Mouse (Mus musculus): ENCODE measurements at regions not wholly inside any gene's neighbourhood (a gene's known extent, or its start where the extent isn't known, plus 50 kb on each side); places are given as distances from the start of the nearest gene placed in this dataset.

GRCm38 (mm10) chr4:95213026-95213425 lies 161.0 kb upstream of the Jun start:
- TF ChIP-seq CTCF (IDR thresholded peaks at IDR 0.05; ENCODE audit: extremely low read depth, insufficient read length, insufficient replicate concordance, low read depth, low read length): no peak
- no peak for TF ChIP-seq POLR2A (IDR thresholded peaks at IDR 0.05; ENCODE audit: low read depth, low read length)
- H3K27me3 ChIP-seq (ENCODE audit: control insufficient read depth, insufficient read depth, low read length): no peaks in the 10 kb centered on the region
- peak overlapping the region; percentile 7; the same call in 1 of the 2 replicates for H3K27ac ChIP-seq (ENCODE audit: insufficient read depth, low read depth, low read length)
- H3K36me3 ChIP-seq (ENCODE audit: control insufficient read depth, insufficient read depth, low read length): no peaks in the 10 kb centered on the region
- H3K4me1 ChIP-seq (ENCODE audit: control insufficient read depth, insufficient read depth, insufficient read length, low read length): peaks cover 6% of the 10 kb centered on the region
- no peak overlapping the region for H3K4me3 ChIP-seq (ENCODE audit: low read depth, low read length)
- WGBS: 47% methylated on average over 3 of the region's 3 CpGs

GRCm38 (mm10) chr4:95214026-95214425 lies 162.0 kb upstream of the Jun start:
- over 99% methylated on average over 2 of the region's 2 CpGs for WGBS
- TF ChIP-seq POLR2A (IDR thresholded peaks at IDR 0.05; ENCODE audit: low read depth, low read length): no peak
- no peak for TF ChIP-seq CTCF (IDR thresholded peaks at IDR 0.05; ENCODE audit: extremely low read depth, insufficient read length, insufficient replicate concordance, low read depth, low read length)
- H3K27me3 ChIP-seq (ENCODE audit: control insufficient read depth, insufficient read depth, low read length): no peaks in the 10 kb centered on the region
- H3K27ac ChIP-seq (ENCODE audit: insufficient read depth, low read depth, low read length): no peak overlapping the region
- peaks cover 6% of the 10 kb centered on the region for H3K4me1 ChIP-seq (ENCODE audit: control insufficient read depth, insufficient read depth, insufficient read length, low read length)
- no peak overlapping the region for H3K4me3 ChIP-seq (ENCODE audit: low read depth, low read length)
- H3K36me3 ChIP-seq (ENCODE audit: control insufficient read depth, insufficient read depth, low read length): no peaks in the 10 kb centered on the region

- Histone ChIP-seq H3K27me3 (ENCODE audit: control insufficient read depth, insufficient read depth, low read length) (no peaks in the 10 kb centered on the region), H3K36me3 (ENCODE audit: control insufficient read depth, insufficient read depth, low read length) (no peaks in the 10 kb centered on the region), H3K4me3 (ENCODE audit: low read depth, low read length) (no peak overlapping the region), H3K27ac (ENCODE audit: insufficient read depth, low read depth, low read length) (no peak overlapping the region), H3K4me1 (ENCODE audit: control insufficient read depth, insufficient read depth, insufficient read length, low read length) (peaks cover 6% of the 10 kb centered on the region)
- TF ChIP-seq CTCF (IDR thresholded peaks at IDR 0.05; ENCODE audit: extremely low read depth, insufficient read length, insufficient replicate concordance, low read depth, low read length) (no peak), POLR2A (IDR thresholded peaks at IDR 0.05; ENCODE audit: low read depth, low read length) (no peak)
- WGBS: 80% methylated on average over 7 of the region's 7 CpGs
Observed at GRCm38 (mm10) chr4:95215187-95215586, 163.2 kb upstream of the Jun start.

GRCm38 (mm10) chr4:95230461-95230860 lies 178.4 kb upstream of the Jun start:
- Histone ChIP-seq H3K27ac (ENCODE audit: insufficient read depth, low read depth, low read length) (no peak overlapping the region), H3K27me3 (ENCODE audit: control insufficient read depth, insufficient read depth, low read length) (no peaks in the 10 kb centered on the region), H3K36me3 (ENCODE audit: control insufficient read depth, insufficient read depth, low read length) (no peaks in the 10 kb centered on the region), H3K4me1 (ENCODE audit: control insufficient read depth, insufficient read depth, insufficient read length, low read length) (peaks cover 3% of the 10 kb centered on the region; the same call in 1 of the 2 replicates), H3K4me3 (ENCODE audit: low read depth, low read length) (no peak overlapping the region)
- TF ChIP-seq POLR2A (IDR thresholded peaks at IDR 0.05; ENCODE audit: low read depth, low read length) (no peak), CTCF (IDR thresholded peaks at IDR 0.05; ENCODE audit: extremely low read depth, insufficient read length, insufficient replicate concordance, low read depth, low read length) (no peak)
- 81% methylated on average over 1 of the region's 1 CpGs for WGBS

GRCm38 (mm10) chr4:95233034-95233433 lies 181.0 kb upstream of the Jun start:
- Histone ChIP-seq H3K4me1 (ENCODE audit: control insufficient read depth, insufficient read depth, insufficient read length, low read length) (peaks cover 3% of the 10 kb centered on the region; the same call in 1 of the 2 replicates), H3K4me3 (ENCODE audit: low read depth, low read length) (no peak overlapping the region), H3K27ac (ENCODE audit: insufficient read depth, low read depth, low read length) (peak overlapping the region; percentile 17; the same call in 1 of the 2 replicates), H3K27me3 (ENCODE audit: control insufficient read depth, insufficient read depth, low read length) (no peaks in the 10 kb centered on the region), H3K36me3 (ENCODE audit: control insufficient read depth, insufficient read depth, low read length) (no peaks in the 10 kb centered on the region)
- TF ChIP-seq POLR2A (IDR thresholded peaks at IDR 0.05; ENCODE audit: low read depth, low read length): no peak
- no peak for TF ChIP-seq CTCF (IDR thresholded peaks at IDR 0.05; ENCODE audit: extremely low read depth, insufficient read length, insufficient replicate concordance, low read depth, low read length)

- peaks cover 3% of the 10 kb centered on the region; the same call in 1 of the 2 replicates for H3K4me1 ChIP-seq (ENCODE audit: control insufficient read depth, insufficient read depth, insufficient read length, low read length)
- 77% methylated on average over 2 of the region's 2 CpGs for WGBS
- no peak overlapping the region for H3K4me3 ChIP-seq (ENCODE audit: low read depth, low read length)
Observed at GRCm38 (mm10) chr4:95234030-95234555, 182.1 kb upstream of the Jun start.

GRCm38 (mm10) chr4:95247977-95248376 lies 196.0 kb upstream of the Jun start:
- no peaks in the 10 kb centered on the region for H3K36me3 ChIP-seq (ENCODE audit: control insufficient read depth, insufficient read depth, low read length)
- no peaks in the 10 kb centered on the region for H3K27me3 ChIP-seq (ENCODE audit: control insufficient read depth, insufficient read depth, low read length)
- no peak overlapping the region for H3K27ac ChIP-seq (ENCODE audit: insufficient read depth, low read depth, low read length)
- no peaks in the 10 kb centered on the region for H3K4me1 ChIP-seq (ENCODE audit: control insufficient read depth, insufficient read depth, insufficient read length, low read length)
- 41% methylated on average over 1 of the region's 1 CpGs for WGBS
- TF ChIP-seq POLR2A (IDR thresholded peaks at IDR 0.05; ENCODE audit: low read depth, low read length) (no peak), CTCF (IDR thresholded peaks at IDR 0.05; ENCODE audit: extremely low read depth, insufficient read length, insufficient replicate concordance, low read depth, low read length) (no peak)
- H3K4me3 ChIP-seq (ENCODE audit: low read depth, low read length): no peak overlapping the region

More at GRCm38 (mm10) chr4:95234030-95234555, 182.1 kb upstream of the Jun start:
- no peaks in the 10 kb centered on the region for H3K36me3 ChIP-seq (ENCODE audit: control insufficient read depth, insufficient read depth, low read length)
- TF ChIP-seq CTCF (IDR thresholded peaks at IDR 0.05; ENCODE audit: extremely low read depth, insufficient read length, insufficient replicate concordance, low read depth, low read length) (no peak), POLR2A (IDR thresholded peaks at IDR 0.05; ENCODE audit: low read depth, low read length) (no peak)
- H3K27me3 ChIP-seq (ENCODE audit: control insufficient read depth, insufficient read depth, low read length): no peaks in the 10 kb centered on the region
- H3K27ac ChIP-seq (ENCODE audit: insufficient read depth, low read depth, low read length): no peak overlapping the region
